Mouse (Mus musculus) liver, embryonic 15.5 days (tissue): ENCODE measurements around the gene Creb5. TPM values are rescaled to one million over a fixed set of nuclear protein-coding genes. Genes with fewer than 3 reads are reported as not detected.

ENCODE experiments used
- ATAC-seq: fragments of 200-750 bp; cut with Nextera tagmentation; 2 replicates; pipeline ENCODE4 v1.8.0; 2017; ENCODE audit warnings: moderate number of reproducible peaks, mild to moderate bottlenecking, moderate library complexity; ENCODE audit not compliant: insufficient read depth
- H3K27ac ChIP-seq: fragments of 300-500 bp; sonication (generic); replicated peaks from 2 replicates; pipeline ENCODE4 v1.5.1; 2015; ENCODE audit warnings: mild to moderate bottlenecking, inconsistent platforms
- H3K27me3 ChIP-seq: fragments of 300-500 bp; sonication (generic); 2 replicates; pipeline ENCODE4 v1.6.1; 2015; ENCODE audit warnings: mild to moderate bottlenecking, inconsistent platforms
- H3K36me3 ChIP-seq: fragments of 300-500 bp; sonication (generic); replicated peaks from 2 replicates; pipeline ENCODE4 v1.6.1; 2015; ENCODE audit warnings: moderate library complexity, mild to moderate bottlenecking, inconsistent platforms
- H3K4me1 ChIP-seq: fragments of 300-500 bp; sonication (generic); replicated peaks from 2 replicates; pipeline ENCODE4 v1.6.1; 2015; ENCODE audit warnings: inconsistent platforms
- H3K4me2 ChIP-seq: fragments of 300-500 bp; sonication (generic); 2 replicates; pipeline ENCODE4 v1.6.1; 2015; ENCODE audit warnings: moderate library complexity, mild to moderate bottlenecking, inconsistent platforms
- H3K4me3 ChIP-seq: fragments of 300-500 bp; sonication (generic); replicated peaks from 2 replicates; pipeline ENCODE4 v1.5.1; 2015; ENCODE audit warnings: mild to moderate bottlenecking, inconsistent platforms
- H3K9ac ChIP-seq: fragments of 300-500 bp; sonication (generic); 2 replicates; pipeline ENCODE4 v1.6.1; 2015; ENCODE audit warnings: moderate library complexity, mild to moderate bottlenecking, inconsistent platforms
- H3K9me3 ChIP-seq: fragments of 300-500 bp; sonication (generic); replicated peaks from 2 replicates; pipeline ENCODE4 v1.6.1; 2016; ENCODE audit warnings: inconsistent platforms
- WGBS: fragments of 180-500 bp; shearing (Covaris S2); methylation state at CpG from one replicate; pipeline ENCODE4 v1.1.7; 2015; ENCODE audit warnings: mixed read lengths; ENCODE audit not compliant: insufficient replicate concordance; 5-methylcytosine and 5-hydroxymethylcytosine counted together
- polyA plus RNA-seq: library from polyadenylated mRNA; unstranded; fragments of >200 nt; fragmentation: Nextera tagmentation; extraction: Ambion mirVana; gene quantifications from 2 replicates; pipeline ENCODE4 v1.2.1, GENCODE M21; 2015

The Creb5 gene
- polyA plus RNA-seq, 1 experiment from 2014 or later, result 0.33 TPM

DNA sequence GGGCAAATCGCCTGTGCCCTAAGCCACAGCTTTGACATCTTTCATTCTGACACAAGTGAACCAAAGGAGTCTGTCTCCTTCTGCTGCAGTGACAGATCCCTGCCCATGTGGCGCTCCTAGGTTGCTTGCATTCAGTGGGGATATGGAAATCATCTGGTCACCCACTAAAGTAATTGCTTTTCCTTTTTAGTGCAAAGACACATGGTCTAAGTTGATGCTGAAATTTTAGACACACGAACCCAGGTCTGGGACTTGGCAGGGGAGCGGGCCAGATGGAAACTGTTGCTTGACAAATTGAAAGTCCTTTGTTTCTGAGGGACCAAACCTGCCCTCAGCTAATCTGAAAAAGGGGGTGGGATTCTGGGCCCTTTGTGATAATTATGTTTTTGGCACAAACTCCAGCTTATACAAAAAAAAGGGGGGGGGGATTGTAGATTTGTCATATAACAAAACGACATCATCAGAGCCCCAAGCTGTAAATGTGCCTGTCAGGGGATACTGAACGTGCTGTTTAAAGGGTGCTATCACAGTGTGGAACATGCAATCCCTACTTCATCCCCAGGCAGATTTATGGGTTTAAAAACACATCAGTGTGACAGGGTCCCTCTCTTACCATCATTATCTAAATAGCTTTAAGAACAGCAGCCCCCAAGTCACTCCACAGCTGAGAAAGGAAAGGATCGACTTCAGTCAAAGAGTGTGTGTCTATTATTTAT is 401.9 kb downstream of the Creb5 start:
- Histone ChIP-seq H3K9me3 (no peaks in the 10 kb centered on the region), H3K4me3 (no peak overlapping the region), H3K4me1 (no peaks in the 10 kb centered on the region), H3K9ac (no peak overlapping the region), H3K4me2 (no peak overlapping the region), H3K27ac (no peak overlapping the region), H3K27me3 (no peaks in the 10 kb centered on the region), H3K36me3 (no peaks in the 10 kb centered on the region)
- 57% methylated on average over 7 of the region's 7 CpGs for WGBS
- ATAC-seq, result no peak

DNA sequence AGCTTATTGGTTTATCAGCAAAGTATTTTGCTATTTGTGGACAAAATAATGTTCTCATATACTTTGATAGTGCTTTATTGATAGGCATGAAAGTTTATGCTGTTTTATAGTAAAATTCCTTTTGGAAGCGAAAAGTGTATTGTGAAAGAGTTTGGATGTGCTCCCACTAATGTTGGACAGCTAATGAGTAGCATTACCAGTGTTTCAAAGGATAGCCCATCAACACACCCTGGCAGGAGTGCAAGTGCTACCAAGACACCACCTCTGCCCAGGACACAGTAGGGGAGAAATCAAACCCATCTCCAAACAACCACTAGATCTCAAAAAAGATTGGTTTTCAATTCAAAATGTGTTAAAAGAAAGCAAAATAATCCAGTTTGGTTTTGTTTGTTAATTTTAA is 403.9 kb downstream of the Creb5 start:
- ATAC-seq, result no peak
- no peaks in the 10 kb centered on the region for H3K36me3 ChIP-seq
- H3K4me3 ChIP-seq, result no peak overlapping the region
- no peaks in the 10 kb centered on the region for H3K4me1 ChIP-seq
- H3K9me3 ChIP-seq, result no peaks in the 10 kb centered on the region
- H3K4me2 ChIP-seq, result no peak overlapping the region
- WGBS, result 52% methylated on average over 1 of the region's 1 CpGs
- H3K27me3 ChIP-seq, result no peaks in the 10 kb centered on the region
- H3K27ac ChIP-seq, result no peak overlapping the region
- H3K9ac ChIP-seq, result no peak overlapping the region

DNA sequence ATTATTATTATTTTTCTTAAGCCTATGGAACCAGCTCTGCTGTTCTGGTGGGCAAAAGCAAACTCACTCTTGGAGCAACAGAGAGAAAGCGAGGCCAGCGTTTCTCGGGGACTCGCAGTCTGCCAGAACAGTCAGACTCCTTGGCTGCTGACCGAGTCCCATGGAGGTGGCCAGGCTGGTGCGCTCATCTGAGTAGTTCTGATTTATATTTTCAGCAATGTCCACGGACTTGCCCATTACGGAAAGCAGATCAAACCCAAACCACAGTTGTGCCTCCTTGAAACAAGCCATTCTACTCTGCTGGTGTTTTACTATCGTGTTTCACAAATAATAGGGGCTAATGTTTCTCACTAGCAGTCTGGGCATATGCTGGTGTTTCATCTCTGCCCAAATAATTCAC is 408.1 kb downstream of the Creb5 start:
- no peak overlapping the region for H3K9ac ChIP-seq
- WGBS, result 72% methylated on average over 9 of the region's 9 CpGs
- no peak overlapping the region for H3K27ac ChIP-seq
- no peaks in the 10 kb centered on the region for H3K4me1 ChIP-seq
- H3K4me2 ChIP-seq, result no peak overlapping the region
- no peak for ATAC-seq
- no peak overlapping the region for H3K4me3 ChIP-seq
- H3K9me3 ChIP-seq, result no peaks in the 10 kb centered on the region
- H3K27me3 ChIP-seq, result peaks cover 3% of the 10 kb centered on the region; the same call in 1 of the 2 replicates
- no peaks in the 10 kb centered on the region for H3K36me3 ChIP-seq

DNA sequence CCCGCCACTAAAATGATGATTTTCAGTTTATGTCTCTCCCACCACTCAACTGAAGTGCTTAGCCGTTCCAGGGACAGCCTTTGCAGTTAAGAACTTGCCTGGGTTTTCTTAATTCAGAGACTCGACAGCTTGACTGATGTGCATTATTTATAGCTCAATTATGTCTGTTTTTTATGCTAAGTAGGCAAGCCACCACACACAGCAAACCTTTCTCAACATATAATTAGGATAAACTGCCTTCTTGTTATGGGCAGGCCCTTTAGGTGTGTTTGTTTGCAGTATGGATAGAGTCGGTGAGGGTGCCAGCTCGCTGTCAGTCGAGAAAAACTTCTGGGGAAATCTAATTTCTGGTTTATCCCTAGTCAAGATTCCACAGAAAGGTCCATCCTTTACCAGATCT is 409.4 kb downstream of the Creb5 start:
- Histone ChIP-seq H3K4me2 (no peak overlapping the region), H3K4me3 (no peak overlapping the region), H3K27ac (no peak overlapping the region), H3K36me3 (no peaks in the 10 kb centered on the region), H3K9ac (no peak overlapping the region), H3K27me3 (peaks cover 3% of the 10 kb centered on the region; the same call in 1 of the 2 replicates), H3K4me1 (no peaks in the 10 kb centered on the region), H3K9me3 (no peaks in the 10 kb centered on the region)
- ATAC-seq, result no peak
- 63% methylated on average over 6 of the region's 6 CpGs for WGBS

DNA sequence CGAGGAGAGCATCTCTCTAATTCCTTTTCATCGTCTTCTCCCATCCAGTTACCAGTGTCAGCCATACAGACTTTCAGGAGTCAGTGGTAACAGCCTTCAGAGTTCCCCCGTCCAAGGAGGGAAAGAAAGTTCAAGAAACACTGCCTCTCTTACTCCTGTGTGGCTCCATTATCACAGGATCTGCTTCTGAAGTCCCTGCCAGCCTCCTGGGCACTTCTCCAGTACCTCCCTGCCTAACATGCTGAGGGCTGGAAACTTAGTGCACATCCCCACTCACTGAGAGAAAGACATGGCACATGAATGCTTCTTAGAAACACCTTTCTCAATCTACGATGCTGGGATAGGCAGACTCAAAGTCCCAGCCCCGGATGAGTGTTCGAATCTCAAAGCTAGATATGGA is 409.9 kb downstream of the Creb5 start:
- Histone ChIP-seq H3K9ac (no peak overlapping the region), H3K9me3 (no peaks in the 10 kb centered on the region), H3K27ac (no peak overlapping the region), H3K4me1 (no peaks in the 10 kb centered on the region), H3K27me3 (peaks cover 3% of the 10 kb centered on the region; the same call in 1 of the 2 replicates), H3K4me2 (no peak overlapping the region), H3K36me3 (no peaks in the 10 kb centered on the region), H3K4me3 (no peak overlapping the region)
- 64% methylated on average over 6 of the region's 6 CpGs for WGBS
- ATAC-seq, result no peak

DNA sequence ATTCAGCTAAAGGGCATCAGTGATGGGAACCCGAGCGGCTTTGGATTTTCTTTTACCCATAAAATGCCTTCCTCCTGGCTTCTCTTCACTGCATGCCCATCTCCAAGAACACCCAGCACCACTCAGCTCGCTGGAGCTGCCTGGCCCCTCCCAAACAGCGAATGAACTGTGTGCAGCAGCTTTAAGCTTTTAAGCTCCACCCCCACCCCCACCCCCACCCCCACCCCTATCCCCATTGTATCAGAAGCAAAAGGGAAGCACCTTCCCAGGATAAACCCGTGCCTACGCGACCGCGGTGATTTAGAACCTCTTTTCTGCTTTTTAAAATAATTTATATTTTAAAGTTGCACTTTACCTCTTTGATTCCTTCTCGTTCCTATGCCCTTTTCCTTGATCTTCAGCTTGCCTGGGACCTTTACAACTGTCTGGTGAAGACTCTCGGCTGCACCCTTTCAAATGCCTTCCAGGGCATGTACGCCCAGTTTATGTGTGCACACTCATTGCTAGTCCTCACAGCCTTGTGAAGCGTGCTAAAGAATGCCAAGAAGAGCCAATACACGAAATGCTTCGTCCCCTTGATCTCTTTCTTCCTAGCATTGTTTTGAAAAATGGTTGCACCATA is 411.2 kb downstream of the Creb5 start:
- Histone ChIP-seq H3K9me3 (no peaks in the 10 kb centered on the region), H3K4me1 (no peaks in the 10 kb centered on the region), H3K27ac (no peak overlapping the region), H3K4me3 (no peak overlapping the region), H3K27me3 (peaks cover 3% of the 10 kb centered on the region; the same call in 1 of the 2 replicates), H3K4me2 (no peak overlapping the region), H3K36me3 (no peaks in the 10 kb centered on the region), H3K9ac (no peak overlapping the region)
- 12% methylated on average over 15 of the region's 15 CpGs for WGBS
- no peak for ATAC-seq

DNA sequence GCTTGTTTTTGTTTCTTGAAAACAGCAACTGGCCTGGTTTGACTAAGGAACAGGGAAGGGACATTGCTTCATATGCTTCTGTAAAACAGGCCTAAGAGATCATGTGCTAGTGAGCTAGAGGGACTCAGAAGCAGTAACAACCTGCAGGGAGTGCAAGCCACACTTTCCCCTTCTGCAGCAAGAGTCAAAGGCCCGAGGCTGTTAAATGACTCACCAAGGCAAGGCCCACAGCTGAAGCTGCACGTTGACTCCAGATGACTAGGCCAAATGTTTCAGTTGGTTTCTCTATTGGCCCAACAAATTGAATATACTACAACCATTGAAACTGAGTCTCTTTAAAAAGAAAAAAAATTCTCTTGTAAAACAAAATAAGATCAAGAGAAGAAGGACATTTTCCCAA is 417.4 kb downstream of the Creb5 start:
- Histone ChIP-seq H3K27me3 (no peaks in the 10 kb centered on the region), H3K4me3 (no peak overlapping the region), H3K4me1 (no peaks in the 10 kb centered on the region), H3K36me3 (no peaks in the 10 kb centered on the region), H3K4me2 (no peak overlapping the region), H3K9ac (no peak overlapping the region), H3K27ac (no peak overlapping the region), H3K9me3 (no peaks in the 10 kb centered on the region)
- 13% methylated on average over 2 of the region's 2 CpGs for WGBS
- no peak for ATAC-seq

DNA sequence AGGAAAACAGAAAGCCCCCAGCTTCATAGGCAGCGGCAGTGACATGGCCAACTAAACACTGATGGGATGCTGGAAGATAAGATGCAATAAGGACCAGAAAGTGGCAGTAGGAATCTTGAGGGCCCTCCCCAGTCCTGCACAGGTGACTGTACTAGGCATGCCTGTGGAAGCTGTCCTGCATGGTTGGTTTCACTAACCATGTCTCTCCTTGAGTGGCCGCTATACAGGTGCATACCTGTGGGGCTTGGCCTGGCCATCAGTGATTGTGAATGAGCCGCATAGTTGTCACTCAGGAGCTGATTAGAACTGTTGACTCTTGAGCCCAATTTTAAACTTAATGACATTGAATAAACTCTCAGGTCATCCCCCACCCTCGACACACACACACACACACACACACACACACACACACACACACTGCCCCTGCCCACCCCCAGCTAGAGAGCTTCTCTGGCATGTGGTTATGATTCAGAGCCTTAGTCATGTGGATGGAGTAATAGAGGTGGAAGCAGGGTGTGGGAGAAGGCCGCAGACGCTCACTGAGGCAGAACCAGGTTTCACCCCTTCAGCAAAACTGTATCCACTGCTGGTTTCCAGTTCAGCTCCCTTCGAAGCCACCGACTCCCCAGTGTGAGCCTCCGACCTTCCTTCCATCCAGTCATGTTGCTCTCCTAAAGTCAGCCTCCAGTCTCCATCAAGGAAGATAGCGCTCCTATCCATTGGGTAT is 419.7 kb downstream of the Creb5 start:
- 62% methylated on average over 10 of the region's 10 CpGs for WGBS
- H3K27me3 ChIP-seq, result no peaks in the 10 kb centered on the region
- no peaks in the 10 kb centered on the region for H3K36me3 ChIP-seq
- H3K27ac ChIP-seq, result no peak overlapping the region
- no peak for ATAC-seq
- no peak overlapping the region for H3K4me2 ChIP-seq
- no peaks in the 10 kb centered on the region for H3K9me3 ChIP-seq
- no peak overlapping the region for H3K9ac ChIP-seq
- H3K4me3 ChIP-seq, result no peak overlapping the region
- no peaks in the 10 kb centered on the region for H3K4me1 ChIP-seq

DNA sequence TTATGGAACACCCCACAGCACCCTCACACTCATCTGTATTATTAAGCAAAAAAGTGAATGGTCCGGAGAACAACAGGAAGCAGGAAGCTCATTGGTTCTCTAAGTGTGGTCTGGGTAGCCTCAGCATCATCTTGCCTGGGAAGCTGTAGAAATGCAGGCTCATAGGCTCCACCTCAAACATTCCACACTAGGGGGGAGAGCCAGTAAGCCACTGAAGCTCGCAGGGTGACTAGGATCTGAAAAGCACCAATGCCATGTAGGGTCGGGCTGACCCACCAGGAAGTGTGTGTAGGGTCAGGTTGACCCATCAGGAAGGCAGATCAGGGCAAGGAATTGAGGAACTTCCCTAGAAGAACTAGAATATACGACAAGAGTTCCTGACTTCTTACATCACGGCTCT is 420.7 kb downstream of the Creb5 start:
- H3K27ac ChIP-seq, result no peak overlapping the region
- no peaks in the 10 kb centered on the region for H3K4me1 ChIP-seq
- no peak overlapping the region for H3K4me3 ChIP-seq
- no peak for ATAC-seq
- 17% methylated on average over 5 of the region's 5 CpGs for WGBS
- H3K27me3 ChIP-seq, result no peaks in the 10 kb centered on the region
- H3K36me3 ChIP-seq, result no peaks in the 10 kb centered on the region
- no peak overlapping the region for H3K9ac ChIP-seq
- H3K9me3 ChIP-seq, result no peaks in the 10 kb centered on the region
- no peak overlapping the region for H3K4me2 ChIP-seq

DNA sequence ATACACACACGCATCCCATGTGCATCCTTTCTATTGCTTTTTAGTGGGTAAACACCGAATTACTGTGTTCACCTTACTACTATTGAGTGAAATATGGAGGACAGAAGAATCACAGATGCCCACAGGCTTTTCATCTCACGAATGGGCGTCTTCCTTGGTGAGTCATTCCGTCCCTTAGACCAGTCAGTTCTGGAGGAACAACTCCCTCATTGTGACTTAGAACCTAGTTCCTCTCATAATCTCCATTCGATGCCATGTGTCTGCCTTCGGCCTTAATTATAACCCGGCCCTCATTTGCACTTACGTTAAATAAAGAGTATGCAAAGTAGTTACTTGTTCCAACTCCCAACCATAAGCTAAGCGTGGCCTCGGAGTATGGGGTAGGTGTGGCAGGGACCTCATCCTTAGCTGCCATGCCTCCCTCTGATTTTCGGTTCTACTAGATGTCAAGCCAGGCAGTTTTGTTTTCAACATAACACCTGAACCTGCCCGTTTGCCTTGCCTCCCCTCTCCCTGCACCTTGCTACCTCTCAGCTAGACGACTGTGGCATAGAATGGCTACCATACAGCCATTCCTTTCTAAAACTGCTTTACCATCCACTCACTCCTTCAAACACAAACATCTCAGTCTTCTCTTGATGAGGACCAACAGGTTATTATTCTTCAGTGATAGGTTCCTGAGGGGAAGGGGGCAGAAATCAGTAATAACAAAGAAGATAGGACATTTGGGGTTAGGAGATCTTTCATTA is 422.8 kb downstream of the Creb5 start:
- Histone ChIP-seq H3K4me3 (no peak overlapping the region), H3K4me1 (no peaks in the 10 kb centered on the region), H3K4me2 (no peak overlapping the region), H3K9me3 (no peaks in the 10 kb centered on the region), H3K9ac (no peak overlapping the region), H3K27ac (no peak overlapping the region), H3K36me3 (no peaks in the 10 kb centered on the region), H3K27me3 (no peaks in the 10 kb centered on the region)
- no peak for ATAC-seq
- 68% methylated on average over 14 of the region's 14 CpGs for WGBS

DNA sequence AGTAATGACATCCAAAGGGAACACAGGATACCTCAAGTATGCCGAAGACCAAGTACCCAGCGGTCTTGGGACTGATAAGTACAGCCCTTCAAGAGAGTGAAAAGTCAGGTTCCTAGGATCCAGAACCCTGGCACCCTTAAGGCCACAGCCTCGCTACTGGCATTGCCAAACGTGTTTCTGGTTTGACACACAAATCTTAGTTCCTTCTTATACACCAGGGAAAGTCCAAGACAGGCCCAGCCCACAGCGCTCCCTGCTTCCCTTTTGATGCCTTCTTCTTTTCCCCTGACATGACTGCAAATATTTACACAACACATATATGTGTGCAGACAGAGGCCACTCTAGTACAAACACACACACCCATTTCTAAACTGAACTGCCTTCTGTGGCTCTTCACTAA is 423.5 kb downstream of the Creb5 start:
- ATAC-seq, result no peak
- H3K4me1 ChIP-seq, result no peaks in the 10 kb centered on the region
- H3K27ac ChIP-seq, result no peak overlapping the region
- WGBS, result 49% methylated on average over 5 of the region's 5 CpGs
- no peak overlapping the region for H3K4me2 ChIP-seq
- H3K36me3 ChIP-seq, result no peaks in the 10 kb centered on the region
- H3K4me3 ChIP-seq, result no peak overlapping the region
- no peaks in the 10 kb centered on the region for H3K27me3 ChIP-seq
- H3K9ac ChIP-seq, result no peak overlapping the region
- H3K9me3 ChIP-seq, result no peaks in the 10 kb centered on the region
